Mouse (Mus musculus) macrophage (primary cell): ENCODE data around the gene Zdhhc23. TPM values are rescaled to one million over a fixed set of nuclear protein-coding genes. Genes with fewer than 3 reads are reported as not detected.

Source experiments
- H3K27ac ChIP-seq: fragments of 350-480 bp; formaldehyde crosslinking; 2 replicates; pipeline ENCODE4 v1.9.0; 2021
- H3K36me3 ChIP-seq: fragments of 350-480 bp; formaldehyde crosslinking; 2 replicates; pipeline ENCODE4 v1.9.0; 2021; ENCODE audit errors: inconsistent target
- H3K4me3 ChIP-seq: fragments of 350-480 bp; formaldehyde crosslinking; 2 replicates; pipeline ENCODE4 v1.9.0; 2021; ENCODE audit errors: inconsistent target
- H3K79me2 ChIP-seq: fragments of 350-480 bp; formaldehyde crosslinking; 2 replicates; pipeline ENCODE4 v1.9.0; 2021; ENCODE audit errors: inconsistent target
- WGBS: methylation state at CpG from one replicate; pipeline ENCODE4 v1.1.7; 2026; ENCODE audit warnings: inconsistent platforms; ENCODE audit not compliant: missing documents; 5-methylcytosine and 5-hydroxymethylcytosine counted together
- polyA plus RNA-seq: library from polyadenylated mRNA; stranded (reverse); fragments of 250-400 nt; gene quantifications from 3 replicates; pipeline ENCODE4 v1.2.4, GENCODE M21; 2018; ENCODE audit warnings: inconsistent platforms
- total RNA-seq, 78 experiments: library from RNA; depleted of rRNA; stranded (reverse); fragments of 250-400 nt; gene quantifications; 1 replicate in 9 of 78; 2 replicates in 24 of 78; 3 replicates in 43 of 78; 4 replicates in 2 of 78; pipeline ENCODE4 v1.2.4; 2018; ENCODE audit warnings: inconsistent platforms in 56 of 78

The Zdhhc23 gene
- 1 to 10 TPM in 6 of 26 experiments, under 1 TPM in 18, not detected in 2; 0.11 to 2.1 (median 0.57) TPM for total RNA-seq (2018; cell fraction: chromatin; rRNA removed)
- 1 to 10 TPM in 2 of 26 experiments, under 1 TPM in 24; 0.23 to 1.0 (median 0.52) TPM for total RNA-seq (2018; cell fraction: cytosol; rRNA removed)
- total RNA-seq (2018; cell fraction: nucleus; rRNA removed): 1 to 10 TPM in 11 of 26 experiments, under 1 TPM in 15; 0.18 to 2.4 (median 0.92) TPM
- 0.25 to 0.60 TPM (median 0.47 TPM) in 3 replicates for polyA plus RNA-seq

GRCm38 (mm10) chr16:43979328-43980109 lies at the start of gene Zdhhc23:
Zdhhc23 (minus strand) TSS chr16:43979791.
- WGBS: 2% methylated on average over 100 of the region's 103 CpGs
- no peak within 1 kb of the TSS; the same call in 1 of the 2 replicates for H3K4me3 ChIP-seq
- H3K27ac ChIP-seq: no peak within 1 kb of the TSS
- H3K79me2 ChIP-seq: no peaks in the 10 kb centered on the region
- H3K36me3 ChIP-seq: no peaks in the 10 kb centered on the region

GRCm38 (mm10) chr16:44029273-44029672 lies 49.7 kb upstream of the Zdhhc23 start:
- Histone ChIP-seq H3K36me3 (no peaks in the 10 kb centered on the region), H3K79me2 (no peaks in the 10 kb centered on the region), H3K4me3 (no peak overlapping the region), H3K27ac (no peak overlapping the region)
- 6% methylated on average over 2 of the region's 2 CpGs for WGBS

- WGBS: 89% methylated on average over 9 of the region's 9 CpGs
- no peak overlapping the region for H3K27ac ChIP-seq
- H3K36me3 ChIP-seq: no peaks in the 10 kb centered on the region
- no peaks in the 10 kb centered on the region for H3K79me2 ChIP-seq
- no peak overlapping the region for H3K4me3 ChIP-seq
These were observed 47.2 kb upstream of the Zdhhc23 start for GRCm38 (mm10) chr16:44026822-44027221.

- WGBS: 21% methylated on average over 6 of the region's 6 CpGs
These were observed 46.6 kb upstream of the Zdhhc23 start for GRCm38 (mm10) chr16:44026210-44026609.

GRCm38 (mm10) chr16:44018986-44019548 lies 39.5 kb upstream of the Zdhhc23 start:
- Histone ChIP-seq H3K79me2 (no peaks in the 10 kb centered on the region), H3K4me3 (no peak overlapping the region), H3K27ac (no peak overlapping the region), H3K36me3 (no peaks in the 10 kb centered on the region)
- WGBS: 91% methylated on average over 2 of the region's 2 CpGs

More at GRCm38 (mm10) chr16:44026210-44026609, 46.6 kb upstream of the Zdhhc23 start:
- Histone ChIP-seq H3K27ac (no peak overlapping the region), H3K79me2 (no peaks in the 10 kb centered on the region), H3K36me3 (no peaks in the 10 kb centered on the region), H3K4me3 (no peak overlapping the region)

GRCm38 (mm10) chr16:44018372-44018771 lies 38.8 kb upstream of the Zdhhc23 start:
- no peak overlapping the region for H3K27ac ChIP-seq
- H3K79me2 ChIP-seq: no peaks in the 10 kb centered on the region
- 34% methylated on average over 7 of the region's 7 CpGs for WGBS
- no peak overlapping the region for H3K4me3 ChIP-seq
- no peaks in the 10 kb centered on the region for H3K36me3 ChIP-seq

- no peaks in the 10 kb centered on the region for H3K79me2 ChIP-seq
- WGBS: 83% methylated on average over 4 of the region's 4 CpGs
- no peak overlapping the region for H3K4me3 ChIP-seq
- no peak overlapping the region for H3K27ac ChIP-seq
- no peaks in the 10 kb centered on the region for H3K36me3 ChIP-seq
These were observed 38.1 kb upstream of the Zdhhc23 start for GRCm38 (mm10) chr16:44017707-44018106.

- Histone ChIP-seq H3K36me3 (no peaks in the 10 kb centered on the region), H3K4me3 (peak overlapping the region; percentile 15), H3K27ac (no peak overlapping the region), H3K79me2 (no peaks in the 10 kb centered on the region)
- 6% methylated on average over 11 of the region's 11 CpGs for WGBS
These were observed 36.6 kb upstream of the Zdhhc23 start for GRCm38 (mm10) chr16:44016164-44016563.

GRCm38 (mm10) chr16:44015416-44016158 lies 36.0 kb upstream of the Zdhhc23 start:
- Histone ChIP-seq H3K4me3 (peak overlapping the region; percentile 15), H3K79me2 (no peaks in the 10 kb centered on the region), H3K36me3 (no peaks in the 10 kb centered on the region), H3K27ac (no peak overlapping the region)
- WGBS: 31% methylated on average over 16 of the region's 16 CpGs

- 93% methylated on average over 5 of the region's 5 CpGs for WGBS
- no peaks in the 10 kb centered on the region for H3K36me3 ChIP-seq
These were observed 31.4 kb upstream of the Zdhhc23 start for GRCm38 (mm10) chr16:44011010-44011409.

GRCm38 (mm10) chr16:44002086-44002485 lies 22.5 kb upstream of the Zdhhc23 start:
- 76% methylated on average over 5 of the region's 5 CpGs for WGBS
- no peaks in the 10 kb centered on the region for H3K36me3 ChIP-seq

More at GRCm38 (mm10) chr16:44011010-44011409, 31.4 kb upstream of the Zdhhc23 start:
- no peak overlapping the region for H3K4me3 ChIP-seq
- no peak overlapping the region for H3K27ac ChIP-seq
- H3K79me2 ChIP-seq: no peaks in the 10 kb centered on the region

GRCm38 (mm10) chr16:43999541-43999940 lies 19.9 kb upstream of the Zdhhc23 start:
- Histone ChIP-seq H3K4me3 (no peak overlapping the region), H3K79me2 (no peaks in the 10 kb centered on the region), H3K36me3 (no peaks in the 10 kb centered on the region), H3K27ac (no peak overlapping the region)
- 88% methylated on average over 5 of the region's 5 CpGs for WGBS

More at GRCm38 (mm10) chr16:44002086-44002485, 22.5 kb upstream of the Zdhhc23 start:
- no peaks in the 10 kb centered on the region for H3K79me2 ChIP-seq
- H3K4me3 ChIP-seq: no peak overlapping the region
- no peak overlapping the region for H3K27ac ChIP-seq

- Histone ChIP-seq H3K79me2 (no peaks in the 10 kb centered on the region), H3K27ac (no peak overlapping the region), H3K4me3 (no peak overlapping the region), H3K36me3 (no peaks in the 10 kb centered on the region)
- 70% methylated on average over 8 of the region's 8 CpGs for WGBS
These were observed 19.5 kb upstream of the Zdhhc23 start for GRCm38 (mm10) chr16:43999111-43999510.

GRCm38 (mm10) chr16:43994623-43995022 lies 15.0 kb upstream of the Zdhhc23 start:
- no peaks in the 10 kb centered on the region for H3K36me3 ChIP-seq

More at GRCm38 (mm10) chr16:43994623-43995022, 15.0 kb upstream of the Zdhhc23 start:
- no peak overlapping the region for H3K4me3 ChIP-seq
- no peaks in the 10 kb centered on the region for H3K79me2 ChIP-seq
- 86% methylated on average over 3 of the region's 3 CpGs for WGBS
- H3K27ac ChIP-seq: no peak overlapping the region
